Mouse (Mus musculus) heart, embryonic 12.5 days (tissue): ENCODE measurements at regions not wholly inside any gene's neighbourhood (a gene's known extent, or its start where the extent isn't known, plus 50 kb on each side); places are given as distances from the start of the nearest gene placed in this dataset.
A peak's percentile ranks its signal among the peaks of the same experiment; 100 is the strongest.

ENCODE experiments used
- ATAC-seq: fragments of 200-750 bp; cut with Nextera tagmentation; 2 replicates; pipeline ENCODE4 v1.8.0; 2017; ENCODE audit warnings: moderate TSS enrichment, moderate library complexity; ENCODE audit not compliant: insufficient number of reproducible peaks, low FRiP score
- H3K27ac ChIP-seq: fragments of 300-500 bp; sonication (generic); 2 replicates; pipeline ENCODE4 v1.5.1; 2016; ENCODE audit warnings: mild to moderate bottlenecking, moderate library complexity; ENCODE audit not compliant: poor library complexity, severe bottlenecking
- H3K27me3 ChIP-seq: fragments of 300-500 bp; sonication (generic); replicated peaks from 2 replicates; pipeline ENCODE4 v1.6.1; 2016; ENCODE audit warnings: mild to moderate bottlenecking, moderate library complexity
- H3K36me3 ChIP-seq: fragments of 300-500 bp; sonication (generic); 2 replicates; pipeline ENCODE4 v1.6.1; 2016; ENCODE audit warnings: mild to moderate bottlenecking, moderate library complexity
- H3K4me1 ChIP-seq: fragments of 300-500 bp; sonication (generic); replicated peaks from 2 replicates; pipeline ENCODE4 v1.6.1; 2016; ENCODE audit warnings: mild to moderate bottlenecking
- H3K4me2 ChIP-seq: fragments of 300-500 bp; sonication (generic); 2 replicates; pipeline ENCODE4 v1.6.1; 2016; ENCODE audit warnings: mild to moderate bottlenecking, moderate library complexity
- H3K4me3 ChIP-seq: fragments of 300-500 bp; sonication (generic); 2 replicates; pipeline ENCODE4 v1.5.1; 2016; ENCODE audit warnings: mild to moderate bottlenecking
- H3K9ac ChIP-seq: fragments of 300-500 bp; sonication (generic); 2 replicates; pipeline ENCODE4 v1.6.1; 2016; ENCODE audit warnings: mild to moderate bottlenecking, moderate library complexity
- H3K9me3 ChIP-seq: fragments of 300-500 bp; sonication (generic); replicated peaks from 2 replicates; pipeline ENCODE4 v1.6.1; 2016; ENCODE audit warnings: mild to moderate bottlenecking, moderate library complexity
- WGBS: fragments of 180-500 bp; shearing (Covaris S2); methylation state at CpG from one replicate; pipeline ENCODE4 v1.1.7; 2016; 5-methylcytosine and 5-hydroxymethylcytosine counted together

- H3K4me3 ChIP-seq, result no peak overlapping the region
- H3K4me2 ChIP-seq, result no peak overlapping the region
- no peaks in the 10 kb centered on the region for H3K36me3 ChIP-seq
- H3K27ac ChIP-seq, result no peak overlapping the region
- no peaks in the 10 kb centered on the region for H3K27me3 ChIP-seq
- 67% methylated on average over 4 of the region's 4 CpGs for WGBS
- H3K9me3 ChIP-seq, result no peaks in the 10 kb centered on the region
- H3K9ac ChIP-seq, result no peak overlapping the region
- no peaks in the 10 kb centered on the region for H3K4me1 ChIP-seq
- ATAC-seq, result no peak
Observed at GRCm38 (mm10) chr5:149932220-149932619, 86.3 kb upstream of the Rxfp2 start.

GRCm38 (mm10) chr5:149945651-149946050 is 72.8 kb upstream of the Rxfp2 start:
- ATAC-seq, result no peak
- Histone ChIP-seq H3K27ac (no peak overlapping the region), H3K36me3 (no peaks in the 10 kb centered on the region), H3K4me3 (no peak overlapping the region), H3K9me3 (no peaks in the 10 kb centered on the region), H3K4me1 (no peaks in the 10 kb centered on the region), H3K27me3 (peaks cover 4% of the 10 kb centered on the region; the same call in 1 of the 2 replicates), H3K9ac (no peak overlapping the region), H3K4me2 (no peak overlapping the region)

DNA sequence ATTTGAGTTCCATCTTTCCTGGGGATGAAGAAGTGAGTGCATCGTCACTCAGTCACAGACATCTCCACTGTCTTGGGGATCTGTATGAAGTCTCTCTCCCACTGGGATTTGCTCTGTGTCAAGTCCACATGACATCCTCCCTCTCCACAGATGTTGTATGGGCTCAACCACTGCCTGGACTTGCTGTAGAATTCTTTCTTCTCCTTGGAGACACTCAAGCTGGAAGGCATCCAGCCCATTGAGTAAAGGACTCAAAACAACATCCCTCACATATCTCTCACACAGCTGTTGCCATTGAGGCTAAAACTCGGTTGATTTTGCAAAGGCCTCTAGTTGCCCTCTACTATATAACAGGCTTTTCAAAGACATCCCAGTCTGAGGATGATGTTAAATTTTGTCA is 71.0 kb upstream of the Rxfp2 start:
- ATAC-seq, result no peak
- WGBS, result 73% methylated on average over 2 of the region's 2 CpGs
- no peak overlapping the region for H3K27ac ChIP-seq

DNA sequence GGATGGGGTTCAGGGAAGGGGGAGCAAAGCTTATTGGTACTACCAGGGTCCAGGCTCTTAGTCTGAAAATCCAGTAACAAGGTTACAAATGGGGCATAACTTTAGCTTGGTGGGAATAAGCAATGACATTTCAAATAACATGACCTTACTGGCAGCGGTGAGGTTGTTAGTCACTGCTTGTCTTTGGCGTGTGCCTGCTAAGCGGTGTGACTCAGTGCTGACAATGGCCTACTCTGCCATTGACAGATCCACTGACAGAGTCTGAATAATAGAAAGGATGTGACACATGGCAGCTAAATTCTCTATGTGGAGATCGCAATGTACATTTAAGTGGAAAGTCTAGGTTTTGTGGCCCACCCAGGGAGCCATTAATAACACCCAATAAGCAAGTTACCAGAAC is 61.5 kb upstream of the Rxfp2 start:
- no peak overlapping the region for H3K27ac ChIP-seq
- H3K27me3 ChIP-seq, result no peaks in the 10 kb centered on the region
- no peak overlapping the region for H3K4me3 ChIP-seq
- no peaks in the 10 kb centered on the region for H3K36me3 ChIP-seq
- peaks cover 7% of the 10 kb centered on the region; the same call in 1 of the 2 replicates for H3K4me1 ChIP-seq
- no peak overlapping the region for H3K9ac ChIP-seq
- no peak overlapping the region for H3K4me2 ChIP-seq
- WGBS, result 84% methylated on average over 4 of the region's 4 CpGs
- no peak for ATAC-seq
- peaks cover 7% of the 10 kb centered on the region for H3K9me3 ChIP-seq

More for the DNA sequence above, 71.0 kb upstream of the Rxfp2 start:
- Histone ChIP-seq H3K9ac (no peak overlapping the region), H3K27me3 (peaks cover 4% of the 10 kb centered on the region; the same call in 1 of the 2 replicates), H3K4me1 (no peaks in the 10 kb centered on the region), H3K4me3 (no peak overlapping the region), H3K36me3 (no peaks in the 10 kb centered on the region), H3K9me3 (no peaks in the 10 kb centered on the region), H3K4me2 (no peak overlapping the region)

- Histone ChIP-seq H3K27me3 (no peaks in the 10 kb centered on the region), H3K27ac (no peak overlapping the region), H3K9ac (no peak overlapping the region), H3K4me2 (no peak overlapping the region), H3K36me3 (no peaks in the 10 kb centered on the region), H3K4me1 (peaks cover 7% of the 10 kb centered on the region; the same call in 1 of the 2 replicates), H3K9me3 (peaks cover 16% of the 10 kb centered on the region), H3K4me3 (no peak overlapping the region)
- 67% methylated on average over 11 of the region's 11 CpGs for WGBS
- no peak for ATAC-seq
Observed at GRCm38 (mm10) chr5:149961178-149961577, 57.3 kb upstream of the Rxfp2 start.

DNA sequence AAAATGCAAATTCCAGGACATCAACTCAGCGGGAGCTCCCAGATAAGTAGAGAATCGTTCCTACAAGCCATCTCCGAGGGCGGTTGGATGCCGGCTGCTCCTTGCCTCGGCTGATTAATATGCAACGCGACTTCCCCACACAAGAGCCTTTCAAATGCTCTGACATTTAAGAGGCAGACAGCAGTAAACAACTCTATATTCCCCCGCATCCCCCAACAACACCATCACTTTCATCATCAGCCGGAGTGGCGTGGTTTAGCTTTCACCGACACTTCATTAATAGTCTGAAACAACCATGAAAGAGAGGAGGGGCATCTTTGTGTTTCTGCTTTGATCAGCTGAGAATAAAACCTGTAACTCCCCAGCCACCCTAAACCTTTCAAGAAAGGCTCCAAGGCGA is 53.7 kb upstream of the Rxfp2 start:
- no peak for ATAC-seq
- H3K27me3 ChIP-seq, result no peaks in the 10 kb centered on the region
- H3K9me3 ChIP-seq, result peaks cover 9% of the 10 kb centered on the region; the same call in 1 of the 2 replicates
- H3K4me1 ChIP-seq, result peaks cover 7% of the 10 kb centered on the region; the same call in 1 of the 2 replicates
- H3K9ac ChIP-seq, result no peak overlapping the region
- peak overlapping the region; percentile 57 for H3K4me2 ChIP-seq
- peak overlapping the region; percentile 26; the same call in 1 of the 2 replicates for H3K4me3 ChIP-seq
- no peak overlapping the region for H3K27ac ChIP-seq
- 27% methylated on average over 13 of the region's 13 CpGs for WGBS
- no peaks in the 10 kb centered on the region for H3K36me3 ChIP-seq
